Mouse (Mus musculus) thymus, adult 18-20 months (tissue): ENCODE results near the gene Olfr476.
"Not testable (repeated sequence)": the region's sequence is repeated elsewhere in the genome, so short reads cannot be mapped to it uniquely, and the experiment has no call there.

Source experiments
- DNase-seq, 2 experiments: peaks; one replicate each; pipeline ENCODE4 v3.0.0; 2022; ENCODE audit warnings: mixed read lengths in 2 of 2

Olfr476 gene

DNA sequence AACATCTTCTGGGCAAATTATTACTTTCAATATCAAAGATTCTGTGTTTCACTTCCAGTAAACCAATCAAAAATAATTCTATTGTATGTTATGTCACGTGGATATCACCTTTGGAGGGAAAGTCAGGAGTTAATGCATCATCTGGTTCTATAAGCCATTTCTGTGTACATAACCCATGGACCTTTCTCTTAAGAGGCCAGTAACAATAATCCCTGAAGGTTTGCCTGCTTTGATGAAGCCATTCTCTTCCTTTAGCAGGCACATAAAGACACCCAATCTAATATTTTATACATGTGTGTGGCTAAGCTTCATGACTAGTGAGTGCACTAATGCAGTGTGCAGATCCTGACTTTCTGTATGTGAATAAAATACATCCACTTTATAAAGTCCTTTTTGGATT, at the start of gene Olfr476:
Gene Olfr476 (plus strand): TSS at position 301 of the 400 bp plus-strand sequence.
- no peak for DNase-seq

DNA sequence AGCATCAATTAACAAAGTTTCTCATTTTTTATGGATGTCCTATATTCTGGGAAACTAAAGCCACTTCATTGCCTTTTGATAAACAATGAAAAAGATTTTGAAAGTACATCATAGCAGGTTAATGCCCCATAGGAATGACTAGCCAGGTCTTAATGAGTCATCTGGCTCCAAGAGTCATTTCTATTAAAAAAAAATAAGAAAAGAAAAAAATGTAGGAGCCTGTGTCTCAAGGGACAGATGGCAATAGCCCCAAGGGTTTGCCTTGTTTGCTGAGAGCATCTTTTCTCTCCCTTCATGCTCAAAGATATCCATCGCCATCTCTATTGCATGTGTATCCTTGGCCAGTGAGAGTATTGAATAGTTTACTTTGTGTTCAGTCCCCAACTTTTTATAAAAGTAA, 34.5 kb upstream of the Olfr476 start, which contains the start of gene Olfr473:
Gene Olfr473 (plus strand): TSS at position 301 of the 400 bp plus-strand sequence.
- no peak for DNase-seq

DNA sequence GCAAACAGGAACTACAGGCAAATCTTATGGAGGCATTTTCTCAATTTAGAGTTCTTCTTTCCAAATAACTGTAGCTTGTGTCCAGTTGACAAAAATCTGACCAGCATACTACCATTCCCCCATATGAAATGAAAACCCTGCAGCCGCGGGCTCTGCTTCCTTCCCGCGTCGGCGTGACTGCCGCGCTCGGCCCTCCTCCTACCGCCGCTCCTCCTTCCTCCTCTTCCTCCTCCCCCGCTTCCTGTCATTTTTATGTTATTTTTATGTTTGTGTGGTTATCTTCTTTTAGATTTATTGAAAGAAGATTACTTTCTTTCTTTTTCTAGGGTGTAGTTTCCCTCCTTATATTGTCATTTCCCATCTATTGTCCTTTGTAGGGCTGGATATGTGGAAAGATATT, 12.1 kb upstream of the Olfr476 start:
- DNase-seq, result not testable (repeated sequence)

DNA sequence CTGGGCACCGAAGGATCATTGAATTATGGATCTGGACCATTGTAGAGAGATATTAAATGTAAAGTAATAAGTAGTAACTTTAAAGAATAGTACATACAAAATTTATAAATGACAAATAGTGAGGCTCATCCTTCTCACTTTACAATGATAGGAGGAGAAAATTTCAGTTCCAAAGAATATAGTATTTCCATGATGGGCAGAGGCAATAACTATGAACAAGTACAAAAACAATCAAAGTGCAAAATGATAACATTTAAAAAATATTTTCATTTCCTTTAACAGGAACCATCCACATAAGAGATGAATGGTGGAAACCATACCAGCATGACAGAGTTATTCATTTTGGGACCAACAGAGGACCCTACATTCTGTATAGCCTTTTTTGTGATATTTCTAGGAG, 10.3 kb upstream of the Olfr476 start, which contains the start of gene Olfr474:
Gene Olfr474 (plus strand): TSS at position 301 of the 400 bp plus-strand sequence.
- DNase-seq, result no peak

DNA sequence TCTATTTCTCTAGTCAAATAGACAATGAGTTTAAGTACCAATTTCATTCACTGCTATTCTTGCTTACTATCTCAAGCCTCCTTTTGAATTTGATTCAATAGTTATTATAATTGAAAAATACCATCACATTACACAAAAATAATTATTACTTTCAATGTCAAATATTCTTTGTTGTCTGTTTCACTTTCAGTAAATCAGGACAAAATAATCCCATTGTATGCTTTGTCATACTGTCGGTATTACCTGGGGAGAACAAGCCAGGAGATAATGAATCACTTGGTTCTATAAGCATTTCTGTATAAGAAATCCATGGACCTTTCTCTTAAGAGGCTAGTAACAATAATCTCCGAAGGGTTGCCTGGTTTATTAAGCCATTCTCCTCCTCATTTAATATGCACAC, 21.8 kb downstream of the Olfr476 start, which contains the start of gene Olfr477:
Gene Olfr477 (plus strand): TSS at position 301 of the 400 bp plus-strand sequence.
- no peak for DNase-seq

DNA sequence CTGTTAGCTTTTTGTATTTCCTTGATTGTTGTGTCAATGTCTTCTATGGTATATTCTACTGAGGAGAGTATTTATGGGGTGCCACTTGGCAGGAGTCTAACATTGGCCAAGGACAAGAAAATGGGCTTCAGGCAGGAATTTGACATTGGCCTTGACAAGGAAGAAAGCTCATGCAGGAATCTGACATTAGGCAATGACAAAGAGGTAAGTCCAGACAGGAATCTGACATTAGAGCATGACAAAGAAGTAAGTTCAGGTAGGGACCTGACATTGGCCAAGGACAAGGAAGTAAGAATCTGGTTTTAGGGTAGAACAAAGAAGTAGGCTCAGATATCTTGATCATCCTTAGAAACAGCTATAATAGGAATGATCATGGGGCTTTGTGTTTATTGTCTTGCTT, 49.7 kb downstream of the Olfr476 start:
- not testable (repeated sequence) for DNase-seq
